Mouse (Mus musculus) E14TG2a.4 (cell line): ENCODE data around the gene Prss53.

ENCODE experiments used
- CTCF ChIP-seq: conservative IDR thresholded peaks from 2 replicates; pipeline ENCODE4 v1.5.1; 2014; ENCODE audit warnings: low read length
- POU5F1 ChIP-seq: IDR thresholded peaks from 2 replicates; pipeline ENCODE4 v1.6.1; 2014; ENCODE audit warnings: low read length, borderline replicate concordance

DNA sequence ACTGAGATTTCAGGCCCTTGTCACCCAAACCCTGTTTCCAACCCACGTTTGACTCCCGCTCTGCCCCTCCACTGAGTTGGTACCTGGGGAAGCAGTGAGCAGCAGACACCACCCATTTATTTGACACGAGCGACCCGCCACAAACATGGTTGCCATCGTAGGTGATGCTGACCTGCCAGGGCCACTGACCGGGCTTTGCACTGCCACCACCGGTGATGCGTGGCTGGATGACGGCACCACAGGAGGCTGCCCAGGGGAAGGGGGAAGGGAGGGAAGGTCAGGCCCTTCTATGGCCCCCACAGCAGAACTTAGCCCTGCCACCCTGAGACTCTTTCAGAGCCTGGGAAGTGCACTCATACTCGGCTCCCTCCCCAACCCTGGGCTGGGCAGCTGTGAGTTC lies 37.0 kb upstream of the Prss53 start:
- TF ChIP-seq CTCF = no peak
- TF ChIP-seq POU5F1 = no peak
